Mouse (Mus musculus) CD4-positive, CD25-positive, alpha-beta regulatory T cell, adult 9 weeks (primary cell): Measurements from ENCODE around the gene Nelfb. TPM values are rescaled to one million over a fixed set of nuclear protein-coding genes. Genes with fewer than 3 reads are reported as not detected.

Experiments
- polyA plus RNA-seq: library from polyadenylated mRNA; unstranded; fragments of 100-300 nt; shearing (Covaris generic); gene quantifications from one replicate; pipeline ENCODE4 v1.2.1, GENCODE M21; 2017

The Nelfb gene
- 136 TPM for polyA plus RNA-seq

DNA sequence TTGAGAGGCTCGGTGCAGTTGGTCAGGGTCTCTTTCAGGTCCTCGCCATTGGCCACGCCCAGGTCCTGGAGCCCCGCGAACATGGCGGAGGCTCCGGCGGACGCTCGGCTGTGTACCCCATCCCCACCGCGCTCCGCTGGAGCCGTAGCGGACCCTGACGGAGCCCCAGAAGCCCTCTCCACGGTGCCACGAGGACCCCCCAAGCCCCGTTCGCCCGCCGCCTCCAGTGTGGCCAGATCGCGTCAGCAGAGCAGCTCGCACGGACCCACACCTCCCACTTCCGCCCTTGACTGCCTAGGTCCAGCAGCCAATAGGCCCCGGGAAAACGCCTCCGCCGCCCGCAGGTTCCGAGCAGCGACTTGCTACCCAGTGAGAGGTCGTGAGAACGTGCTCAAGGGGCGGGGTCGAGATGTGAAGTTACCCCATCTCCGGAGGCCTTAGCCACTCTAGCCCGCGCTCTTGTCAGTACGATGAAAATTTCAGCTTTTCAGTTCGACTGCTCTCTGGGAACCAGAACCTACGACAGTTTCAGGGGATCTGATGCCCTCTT lies at the start of gene Nelfb:
Nelfb (minus strand) TSS at position 369 of the 550 bp plus-strand sequence.

GRCm38 (mm10) chr2:25255284-25255779 lies 44.0 kb upstream of the Nelfb start, which contains the start of gene Tmem203:
TSS of gene Tmem203 (plus strand) at chr2:25255439.

DNA sequence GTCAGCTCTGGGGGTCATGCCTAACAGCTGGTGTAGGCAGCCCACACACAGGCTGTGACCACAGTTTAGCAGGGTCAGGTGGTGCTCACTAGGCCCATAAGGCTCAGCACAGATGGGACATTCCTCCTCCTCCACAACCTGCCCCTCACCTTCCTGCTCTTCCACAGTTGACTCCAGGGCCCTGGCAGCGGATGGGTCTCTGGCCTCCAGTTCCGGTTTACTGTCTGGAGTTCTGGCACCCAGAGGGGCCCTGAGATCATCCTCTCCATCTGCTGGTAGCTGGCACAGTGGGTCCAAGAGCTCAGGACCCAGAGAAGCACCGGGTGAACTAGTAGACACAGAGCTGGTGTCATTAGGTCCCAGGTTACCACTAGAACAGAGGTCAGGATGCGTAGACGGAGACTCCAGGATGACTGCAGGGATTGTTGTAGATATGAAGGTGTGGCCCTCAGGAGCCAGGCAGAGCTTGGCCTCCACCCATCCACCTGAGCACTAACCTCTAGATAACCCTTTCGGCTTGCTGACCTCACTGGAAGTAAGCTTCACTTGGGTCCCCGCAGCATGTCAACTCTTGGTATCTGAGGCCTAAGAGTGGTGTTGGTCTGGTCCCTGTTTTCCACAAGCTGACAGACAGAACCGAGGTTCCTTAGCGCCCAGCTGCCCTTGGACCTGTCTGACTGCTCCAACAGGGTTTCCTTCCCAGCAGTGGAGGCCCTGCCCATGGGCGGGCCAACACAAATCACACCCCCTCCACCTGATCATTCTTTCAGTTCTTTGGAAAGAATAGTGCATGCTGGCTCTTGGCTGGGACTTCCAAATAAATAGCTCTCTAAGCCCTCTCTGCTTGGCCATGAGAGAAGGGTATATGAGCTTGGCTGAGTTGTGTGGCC lies 35.1 kb upstream of the Nelfb start, which contains the start of gene AL732309.1:
AL732309.1 (minus strand) TSS at position 681 of the 890 bp plus-strand sequence.

DNA sequence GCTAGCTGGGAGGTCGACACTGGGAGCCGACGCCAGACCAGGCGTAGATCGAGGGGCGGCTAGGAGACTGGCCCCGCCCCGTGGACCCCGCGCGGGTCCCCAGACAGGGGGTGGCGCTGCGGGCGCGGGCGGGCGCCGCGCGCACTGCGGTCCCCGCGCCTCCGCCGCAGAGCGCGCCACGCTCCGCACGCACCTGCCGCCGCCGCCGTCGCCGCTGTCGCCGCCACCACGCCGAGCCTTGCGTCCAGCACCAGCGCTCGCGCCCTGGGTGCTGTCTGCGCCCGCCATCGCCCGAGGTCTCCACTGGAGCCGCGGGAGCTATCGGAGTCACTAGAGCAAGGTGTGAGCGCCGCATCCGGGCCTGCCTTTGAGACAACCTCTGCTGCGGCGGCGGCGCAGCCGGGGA lies 30.8 kb upstream of the Nelfb start, which contains the start of the genes Rnf208 and Cysrt1:
Rnf208 (plus strand) TSS at position 155 of the 406 bp plus-strand sequence.
Cysrt1 (minus strand) TSS at position 352 of the 406 bp plus-strand sequence.

GRCm38 (mm10) chr2:25236614-25237013 lies 25.3 kb upstream of the Nelfb start, which contains the start of gene Rnf224:
TSS of gene Rnf224 (minus strand) at chr2:25236787.

DNA sequence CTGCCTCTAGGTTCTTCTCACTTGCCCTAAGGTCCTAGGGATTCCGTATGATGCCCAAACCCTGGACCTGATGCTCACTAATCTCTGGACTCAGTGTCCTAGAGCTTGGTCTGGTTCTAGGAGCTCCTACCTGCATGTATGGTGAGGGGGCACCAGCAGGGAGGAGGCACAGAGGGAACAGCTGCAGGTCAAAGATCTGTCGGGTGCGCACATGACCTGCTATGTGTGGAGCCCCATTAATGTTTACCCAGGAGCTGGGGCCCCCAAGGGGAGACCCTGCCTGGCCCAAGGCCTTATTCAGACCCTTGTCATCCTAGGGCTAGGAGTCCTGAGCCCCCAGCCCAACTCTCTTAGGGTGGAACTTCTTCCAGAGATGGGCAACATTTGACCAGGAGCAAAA lies 22.8 kb upstream of the Nelfb start, which contains the start of gene Slc34a3:
Slc34a3 (minus strand) TSS at position 315 of the 400 bp plus-strand sequence.

DNA sequence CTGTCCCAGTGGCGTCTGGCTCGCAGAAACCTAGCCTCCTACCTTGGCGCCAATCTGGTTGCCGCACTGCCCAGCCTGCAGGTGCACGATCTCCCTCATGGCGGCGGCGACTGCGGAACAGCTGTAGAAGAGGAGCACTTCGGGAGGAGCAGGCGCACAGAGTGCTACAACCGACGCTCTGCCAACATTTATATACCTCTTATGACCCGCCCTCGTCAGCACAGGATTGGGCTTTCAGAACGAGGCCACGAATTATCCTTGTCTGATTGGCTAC lies 13.1 kb upstream of the Nelfb start, which contains the start of gene Tubb4b:
Tubb4b (minus strand) TSS at position 211 of the 274 bp plus-strand sequence.

GRCm38 (mm10) chr2:25218445-25218844 lies 7.2 kb upstream of the Nelfb start, which contains the start of gene Fam166a:
TSS of gene Fam166a (plus strand) at chr2:25218745.

GRCm38 (mm10) chr2:25214444-25214843 lies 3.2 kb upstream of the Nelfb start, which contains the start of gene Stpg3:
TSS of gene Stpg3 (minus strand) at chr2:25214637.

DNA sequence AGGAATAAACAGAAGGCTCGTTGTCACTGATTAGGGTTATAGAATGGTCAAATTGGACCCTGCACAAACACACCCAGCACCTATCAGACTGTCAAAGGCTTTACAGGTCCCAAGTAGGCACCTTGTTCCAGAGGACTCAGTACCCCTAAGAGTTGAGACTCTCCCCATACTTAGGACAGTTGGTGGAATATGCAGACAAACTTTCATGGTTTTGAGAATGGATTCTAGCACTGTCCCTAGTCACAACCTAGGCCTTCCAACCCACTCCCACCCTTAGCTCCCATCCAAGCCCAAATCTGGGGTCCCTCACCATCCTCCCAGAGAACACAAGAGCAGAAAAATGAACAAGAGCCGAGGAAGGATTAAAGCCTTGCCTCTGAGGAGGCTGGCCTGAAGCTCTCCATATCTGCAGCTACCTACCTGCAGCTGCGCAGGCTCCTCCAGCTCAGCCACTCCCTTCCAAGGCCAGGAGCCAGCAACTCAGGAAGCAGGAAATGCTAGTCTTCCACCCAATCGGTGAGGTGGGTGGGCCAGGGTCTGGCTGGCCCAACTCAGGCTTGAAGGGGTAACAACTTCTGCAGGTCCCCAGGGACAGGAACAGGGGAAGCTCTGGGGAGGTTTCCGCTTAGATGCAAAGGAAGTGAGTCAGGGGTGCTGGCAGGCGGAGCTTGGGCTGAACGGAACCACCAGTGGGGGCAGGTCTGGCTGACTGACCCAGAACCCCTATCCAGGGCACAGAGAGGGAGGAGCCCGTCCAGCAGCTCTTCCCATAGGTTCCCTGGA lies 14.9 kb downstream of the Nelfb start, which contains the start of gene Tor4a:
Tor4a (minus strand) TSS at position 715 of the 783 bp plus-strand sequence.

DNA sequence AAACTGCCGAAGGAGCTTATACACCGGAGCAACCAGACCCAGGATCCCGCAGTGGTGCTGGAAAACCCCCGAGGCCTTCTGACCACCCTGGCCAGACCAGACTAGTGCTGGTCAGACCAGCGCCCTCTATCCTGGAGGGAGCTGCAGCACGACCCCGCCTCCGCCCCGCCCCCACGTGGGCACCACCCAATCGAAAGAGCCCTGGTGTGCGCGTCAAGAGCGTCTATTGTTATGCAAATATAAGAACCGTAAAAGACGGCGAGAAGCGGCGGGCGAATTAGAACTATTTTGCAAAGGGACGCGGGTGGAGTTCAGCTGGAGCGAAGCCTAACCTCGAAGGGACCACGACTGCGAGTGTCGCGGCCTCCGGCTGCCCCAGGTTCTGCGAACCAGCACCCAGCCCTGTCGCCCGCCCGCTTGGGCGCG lies 30.8 kb downstream of the Nelfb start, which contains the start of gene Nrarp:
Nrarp (plus strand) TSS at position 281 of the 426 bp plus-strand sequence.

Other genes with a start within 250 kb of the Nelfb start
- gene Dph7, start 249.1 kb downstream of the Nelfb start, polyA plus RNA-seq = 37.0 TPM
- 118 TPM for gene Mrpl41, start 236.4 kb downstream of the Nelfb start, polyA plus RNA-seq
- 110 TPM for gene Pnpla7, start 235.5 kb downstream of the Nelfb start, polyA plus RNA-seq
- gene Nsmf, start 157.1 kb downstream of the Nelfb start, polyA plus RNA-seq = 18.3 TPM
- 0.93 TPM for gene Entpd8, start 131.2 kb downstream of the Nelfb start, polyA plus RNA-seq
- gene Noxa1, start 116.3 kb downstream of the Nelfb start, polyA plus RNA-seq = 12.8 TPM
- gene Nrarp, start 30.7 kb downstream of the Nelfb start, polyA plus RNA-seq = 0.25 TPM
- 144 TPM for gene Tor4a, start 14.6 kb downstream of the Nelfb start, polyA plus RNA-seq
- gene Stpg3, start 3.1 kb upstream of the Nelfb start, polyA plus RNA-seq = not detected
- gene Fam166a, start 7.3 kb upstream of the Nelfb start, polyA plus RNA-seq = not detected
- 255 TPM for gene Tubb4b, start 13.2 kb upstream of the Nelfb start, polyA plus RNA-seq
- not detected for gene Slc34a3, start 22.9 kb upstream of the Nelfb start, polyA plus RNA-seq
- not detected for gene Rnf224, start 25.3 kb upstream of the Nelfb start, polyA plus RNA-seq
- 0.67 TPM for gene Rnf208, start 30.8 kb upstream of the Nelfb start, polyA plus RNA-seq
- gene Cysrt1, start 31.0 kb upstream of the Nelfb start, polyA plus RNA-seq = not detected
- 9.0 TPM for gene AL732309.1, start 35.4 kb upstream of the Nelfb start, polyA plus RNA-seq
- 15.7 TPM for gene Tmem203, start 44.0 kb upstream of the Nelfb start, polyA plus RNA-seq
- gene Tprn, start 51.1 kb upstream of the Nelfb start, polyA plus RNA-seq = 2.7 TPM
- 148 TPM for gene Ssna1, start 60.9 kb upstream of the Nelfb start, polyA plus RNA-seq
- 99.6 TPM for gene Anapc2, start 61.0 kb upstream of the Nelfb start, polyA plus RNA-seq
- not detected for gene Tmem210, start 76.7 kb upstream of the Nelfb start, polyA plus RNA-seq
- not detected for gene Lrrc26, start 78.4 kb upstream of the Nelfb start, polyA plus RNA-seq
- 0.36 TPM for gene Grin1, start 107.7 kb upstream of the Nelfb start, polyA plus RNA-seq
- 26.1 TPM for gene Man1b1, start 120.8 kb upstream of the Nelfb start, polyA plus RNA-seq
- 23.7 TPM for gene Dpp7, start 144.9 kb upstream of the Nelfb start, polyA plus RNA-seq
- gene Uap1l1, start 154.2 kb upstream of the Nelfb start, polyA plus RNA-seq = 12.9 TPM
- gene Sapcd2, start 160.8 kb upstream of the Nelfb start, polyA plus RNA-seq = 0.37 TPM
- gene Entpd2, start 184.4 kb upstream of the Nelfb start, polyA plus RNA-seq = not detected
- gene Npdc1, start 187.9 kb upstream of the Nelfb start, polyA plus RNA-seq = 1.1 TPM
- 6.8 TPM for gene Fut7, start 211.8 kb upstream of the Nelfb start, polyA plus RNA-seq
- 19.7 TPM for gene Abca2, start 217.2 kb upstream of the Nelfb start, polyA plus RNA-seq
- gene Clic3, start 245.3 kb upstream of the Nelfb start, polyA plus RNA-seq = 5.3 TPM
- gene Paxx, start 249.6 kb upstream of the Nelfb start, polyA plus RNA-seq = 117 TPM